Mouse (Mus musculus) MEL (cell line): ENCODE measurements around the gene Oprl1. TPM values are rescaled to one million over a fixed set of nuclear protein-coding genes. Genes with fewer than 3 reads are reported as not detected.

Source experiments
- DNase-seq: peaks from one replicate; pipeline ENCODE4 v3.0.0; 2011; ENCODE audit warnings: low read depth, low spot score
- H3K27ac ChIP-seq: 2 replicates; pipeline ENCODE4 v1.5.1; 2012; ENCODE audit warnings: low read depth, mild to moderate bottlenecking, control low read depth, low read length, moderate library complexity; ENCODE audit not compliant: control insufficient read depth
- H3K27me3 ChIP-seq, 2 experiments: fragments of 150-350 bp in 1 of 2; sonication (generic) in 1 of 2; 2 replicates each; pipeline ENCODE4 v1.6.1; 2012; ENCODE audit warnings: low read length in 2 of 2, mild to moderate bottlenecking in 2 of 2, improper control_type of control experiment in 1 of 2, moderate library complexity in 1 of 2; ENCODE audit not compliant: insufficient read depth in 2 of 2, control insufficient read depth in 1 of 2
- H3K36me3 ChIP-seq, 2 experiments: 2 replicates each; pipeline ENCODE4 v1.6.1; 2012 to 2014; ENCODE audit warnings: low read length in 2 of 2, improper control_type of control experiment in 1 of 2, inconsistent platforms in 1 of 2, mild to moderate bottlenecking in 1 of 2; ENCODE audit not compliant: insufficient read depth in 2 of 2, control insufficient read depth in 1 of 2
- H3K4me1 ChIP-seq, 2 experiments: fragments of 150-350 bp in 1 of 2; sonication (generic) in 1 of 2; 2 replicates each; pipeline ENCODE4 v1.6.1; 2012; ENCODE audit warnings: low read length in 2 of 2, improper control_type of control experiment in 1 of 2, mild to moderate bottlenecking in 1 of 2; ENCODE audit not compliant: insufficient read depth in 2 of 2, control insufficient read depth in 1 of 2
- H3K4me3 ChIP-seq, 2 experiments: fragments of 150-350 bp in 1 of 2; sonication (generic) in 1 of 2; 2 replicates each; pipeline ENCODE4 v1.5.1; 2012; ENCODE audit warnings: low read depth in 2 of 2, low read length in 2 of 2, mild to moderate bottlenecking in 2 of 2, moderate library complexity in 2 of 2, control low read depth in 1 of 2, improper control_type of control experiment in 1 of 2; ENCODE audit not compliant: control insufficient read depth in 1 of 2, insufficient read depth in 1 of 2
- H3K79me2 ChIP-seq: 2 replicates; pipeline ENCODE4 v1.6.1; 2012; ENCODE audit warnings: mild to moderate bottlenecking, low read length, moderate library complexity; ENCODE audit not compliant: control insufficient read depth, poor library complexity, insufficient read depth
- H3K9ac ChIP-seq: 2 replicates; pipeline ENCODE4 v1.6.1; 2012; ENCODE audit warnings: low read depth, mild to moderate bottlenecking, control low read depth, low read length, moderate library complexity; ENCODE audit not compliant: control insufficient read depth, poor library complexity, severe bottlenecking
- H3K9me3 ChIP-seq: fragments of 150-350 bp; sonication (generic); replicated peaks from 2 replicates; pipeline ENCODE4 v1.6.1; 2012; ENCODE audit warnings: mild to moderate bottlenecking, low read length, improper control_type of control experiment, moderate library complexity; ENCODE audit not compliant: insufficient read depth
- CHD1 ChIP-seq: IDR thresholded peaks from 2 replicates; pipeline ENCODE4 v1.6.1; 2012; ENCODE audit warnings: low read depth, mild to moderate bottlenecking, inconsistent platforms, low read length, improper control_type of control experiment
- CHD2 ChIP-seq: IDR thresholded peaks from 2 replicates; pipeline ENCODE4 v1.6.1; 2011; ENCODE audit warnings: low read length, improper control_type of control experiment
- CTCF ChIP-seq, 3 experiments: IDR thresholded peaks in 2 of 3; conservative IDR thresholded peaks in 1 of 3; 2 replicates each; pipeline ENCODE4 v1.5.1; 2011 to 2012; ENCODE audit warnings: low read length in 3 of 3, low read depth in 2 of 3, mild to moderate bottlenecking in 2 of 3, improper control_type of control experiment in 1 of 3, inconsistent platforms in 1 of 3, mixed read lengths in 1 of 3, moderate library complexity in 1 of 3; ENCODE audit not compliant: control insufficient read depth in 1 of 3, insufficient read depth in 1 of 3, poor library complexity in 1 of 3, severe bottlenecking in 1 of 3
- ELF1 ChIP-seq: IDR thresholded peaks from 2 replicates; pipeline ENCODE4 v1.6.1; 2014; ENCODE audit warnings: low read depth, mild to moderate bottlenecking, inconsistent platforms, low read length, improper control_type of control experiment, moderate library complexity
- EP300 ChIP-seq, 2 experiments: IDR thresholded peaks; 2 replicates each; pipeline ENCODE4 v1.6.1; 2011; ENCODE audit warnings: improper control_type of control experiment in 2 of 2, low read length in 2 of 2, low read depth in 1 of 2, mild to moderate bottlenecking in 1 of 2
- ETS1 ChIP-seq: IDR thresholded peaks from 2 replicates; pipeline ENCODE4 v1.6.1; 2012; ENCODE audit warnings: low read depth, mild to moderate bottlenecking, inconsistent platforms, low read length, improper control_type of control experiment, moderate library complexity
- GABPA ChIP-seq: IDR thresholded peaks from 2 replicates; pipeline ENCODE4 v1.6.1; 2012; ENCODE audit warnings: low read depth, mild to moderate bottlenecking, inconsistent platforms, low read length, improper control_type of control experiment, moderate library complexity
- JUND ChIP-seq: IDR thresholded peaks from 2 replicates; pipeline ENCODE4 v1.6.1; 2011; ENCODE audit warnings: low read depth, mild to moderate bottlenecking, improper control_type of control experiment, low read length
- KAT2A ChIP-seq: conservative IDR thresholded peaks from 2 replicates; pipeline ENCODE4 v1.6.1; 2012; ENCODE audit warnings: low read depth, low read length, improper control_type of control experiment, inconsistent platforms
- MEF2A ChIP-seq: IDR thresholded peaks from 2 replicates; pipeline ENCODE4 v1.6.1; 2014; ENCODE audit warnings: low read depth, mild to moderate bottlenecking, inconsistent platforms, low read length, improper control_type of control experiment; ENCODE audit not compliant: poor library complexity, insufficient replicate concordance, severe bottlenecking; ENCODE audit errors: extremely low read depth
- MYB ChIP-seq: IDR thresholded peaks from 2 replicates; pipeline ENCODE4 v1.6.1; 2011; ENCODE audit warnings: mild to moderate bottlenecking, low read depth, low read length, improper control_type of control experiment
- NRF1 ChIP-seq: IDR thresholded peaks from 2 replicates; pipeline ENCODE4 v1.6.1; 2014; ENCODE audit warnings: low read depth, mild to moderate bottlenecking, inconsistent platforms, low read length, improper control_type of control experiment, moderate library complexity; ENCODE audit not compliant: poor library complexity, insufficient read depth, severe bottlenecking
- POLR2A ChIP-seq, 2 experiments: IDR thresholded peaks; 2 replicates each; pipeline ENCODE4 v1.6.1; 2011 to 2012; ENCODE audit warnings: low read length in 2 of 2, mild to moderate bottlenecking in 2 of 2, control low read depth in 1 of 2, improper control_type of control experiment in 1 of 2, low read depth in 1 of 2, moderate library complexity in 1 of 2; ENCODE audit not compliant: control insufficient read depth in 1 of 2, insufficient read depth in 1 of 2, poor library complexity in 1 of 2
- POLR2AphosphoS2 ChIP-seq: IDR thresholded peaks from 2 replicates; pipeline ENCODE4 v1.6.1; 2011; ENCODE audit warnings: low read length, improper control_type of control experiment
- POLR2AphosphoS5 ChIP-seq: IDR thresholded peaks from 2 replicates; pipeline ENCODE4 v1.6.1; 2012; ENCODE audit warnings: low read depth, borderline replicate concordance, mild to moderate bottlenecking, inconsistent platforms, low read length, moderate library complexity, mixed read lengths
- RAD21 ChIP-seq: IDR thresholded peaks from 2 replicates; pipeline ENCODE4 v1.6.1; 2011; ENCODE audit warnings: mild to moderate bottlenecking, low read depth, low read length, improper control_type of control experiment
- RCOR1 ChIP-seq: IDR thresholded peaks from 2 replicates; pipeline ENCODE4 v1.6.1; 2012; ENCODE audit warnings: low read depth, mild to moderate bottlenecking, inconsistent platforms, low read length, improper control_type of control experiment
- SMC3 ChIP-seq: IDR thresholded peaks from 2 replicates; pipeline ENCODE4 v1.6.1; 2011; ENCODE audit warnings: low read depth, low read length, improper control_type of control experiment
- TBP ChIP-seq: IDR thresholded peaks from 2 replicates; pipeline ENCODE4 v1.8.0; 2011; ENCODE audit warnings: low read depth, low read length, improper control_type of control experiment
- TCF12 ChIP-seq: IDR thresholded peaks from 2 replicates; pipeline ENCODE4 v1.6.1; 2014; ENCODE audit warnings: low read depth, mild to moderate bottlenecking, inconsistent platforms, low read length, improper control_type of control experiment, moderate library complexity
- UBTF ChIP-seq: IDR thresholded peaks from 2 replicates; pipeline ENCODE4 v1.6.1; 2012; ENCODE audit warnings: low read depth, mild to moderate bottlenecking, inconsistent platforms, low read length, improper control_type of control experiment, moderate library complexity, borderline replicate concordance; ENCODE audit not compliant: insufficient read depth
- ZC3H11A ChIP-seq: IDR thresholded peaks from 2 replicates; pipeline ENCODE4 v1.6.1; 2012; ENCODE audit warnings: low read depth, mild to moderate bottlenecking, inconsistent platforms, low read length, improper control_type of control experiment
- ZKSCAN1 ChIP-seq: IDR thresholded peaks from 2 replicates; pipeline ENCODE4 v1.6.1; 2012; ENCODE audit warnings: low read depth, mild to moderate bottlenecking, inconsistent platforms, low read length, improper control_type of control experiment, moderate library complexity
- ZMIZ1 ChIP-seq: IDR thresholded peaks from 2 replicates; pipeline ENCODE4 v1.6.1; 2012; ENCODE audit warnings: low read depth, mild to moderate bottlenecking, inconsistent platforms, low read length, improper control_type of control experiment, moderate library complexity
- ZNF384 ChIP-seq: IDR thresholded peaks from 2 replicates; pipeline ENCODE4 v1.6.1; 2012; ENCODE audit warnings: low read depth, mild to moderate bottlenecking, inconsistent platforms, low read length, improper control_type of control experiment
- polyA plus RNA-seq, 2 experiments: library from polyadenylated mRNA; stranded (reverse) in 1 of 2; unstranded in 1 of 2; fragments of >175 nt in 1 of 2; fragments of >200 nt in 1 of 2; gene quantifications; 2 replicates each; pipeline versions ENCODE4 v1.2.1 to v1.2.4; 2012; ENCODE audit warnings: low replicate concordance in 2 of 2, low read depth in 1 of 2; ENCODE audit not compliant: insufficient read length in 2 of 2, insufficient read depth in 1 of 2, missing spikeins in 1 of 2
- total RNA-seq: library from RNA; depleted of rRNA; stranded (reverse); fragments of 300-350 nt; gene quantifications from 2 replicates; pipeline ENCODE4 v1.2.3, GENCODE M21; 2012

The Oprl1 gene
- total and polyA plus RNA-seq, 3 experiments, result 0.04 to 0.25 TPM; not detected in 1

DNA sequence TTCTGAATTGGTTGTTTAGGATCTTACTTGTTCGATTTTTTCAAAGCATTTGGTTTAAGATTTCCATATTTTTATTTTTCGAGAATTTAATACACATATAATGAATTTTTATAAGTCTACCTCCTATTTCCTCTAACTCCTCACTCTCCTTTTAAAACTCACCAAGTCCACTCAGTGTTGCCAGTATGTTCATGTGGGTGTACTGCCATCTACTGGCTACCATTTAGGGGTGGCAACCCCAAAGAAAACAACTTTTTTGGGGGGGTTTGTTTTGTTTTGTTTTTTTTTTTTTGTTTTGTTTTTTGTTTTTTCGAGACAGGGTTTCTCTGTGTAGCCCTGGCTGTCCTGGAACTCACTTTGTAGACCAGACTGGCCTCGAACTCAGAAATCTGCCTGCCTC, 8.1 kb upstream of the Oprl1 start:
- no peak overlapping the region for H3K4me3 ChIP-seq
- no peaks in the 10 kb centered on the region for H3K79me2 ChIP-seq
- no peak overlapping the region for H3K9ac ChIP-seq
- TF ChIP-seq ELF1 (0 out of 2 replicates have a peak, but pooled peaks have one; percentile 12), MEF2A (no peak), CTCF (IDR thresholded peaks at IDR 0.05 in 2 of 3, conservative IDR thresholded peaks at IDR 0.05 in 1 of 3; ENCODE audit: control insufficient read depth in 1 of 3, insufficient read depth in 1 of 3, low read depth in 2 of 3, low read length in 3 of 3, poor library complexity in 1 of 3, severe bottlenecking in 1 of 3) (peak; percentile 37 to 79 (median 66)), ZC3H11A (peak; percentile 85), RAD21 (peak; percentile 85), SMC3 (peak; percentile 81), UBTF (no peak), ZNF384 (peak; percentile 67), NRF1 (no peak)
- TF ChIP-seq, all 39 proteins: peak for 6
- no peak overlapping the region for H3K27ac ChIP-seq
- no peaks in the 10 kb centered on the region for H3K9me3 ChIP-seq
- peak; percentile 73 for DNase-seq
- H3K27me3 ChIP-seq, result no peaks in the 10 kb centered on the region; a peak in 1 of 4 replicates
- peaks cover 3% of the 10 kb centered on the region in 2 experiments; a peak in 2 of 4 replicates for H3K4me1 ChIP-seq
- peaks cover 0 to 7% of the 10 kb centered on the region in 2 experiments; a peak in 1 of 4 replicates for H3K36me3 ChIP-seq

DNA sequence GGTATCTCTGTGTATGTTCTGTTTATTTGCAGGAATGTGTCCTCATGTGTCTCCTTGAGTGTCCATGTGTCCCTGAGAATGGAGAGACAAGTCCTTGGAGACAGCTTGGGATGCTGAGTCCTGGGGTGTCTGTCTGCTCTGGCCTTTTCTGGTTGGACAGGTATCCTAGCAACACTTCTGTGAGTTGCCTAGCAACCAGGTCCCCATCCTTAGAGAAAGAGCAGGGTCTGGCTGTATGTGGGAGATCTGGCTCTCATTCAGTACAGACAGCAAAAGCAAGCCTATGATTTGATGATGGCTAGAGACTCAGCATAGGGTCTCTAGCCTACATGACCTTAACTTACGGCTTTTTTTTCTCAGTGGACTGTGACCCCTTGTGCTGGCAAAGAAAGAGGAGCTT, 1.1 kb upstream of the Oprl1 start:
- Histone ChIP-seq H3K9ac (no peak overlapping the region), H3K4me1 (peaks cover 2 to 10% of the 10 kb centered on the region in 2 experiments; a peak in 2 of 4 replicates), H3K4me3 (no peak overlapping the region), H3K9me3 (no peaks in the 10 kb centered on the region), H3K79me2 (no peaks in the 10 kb centered on the region), H3K27ac (no peak overlapping the region), H3K27me3 (no peaks in the 10 kb centered on the region), H3K36me3 (0 out of 4 replicates have a peak, but pooled peaks cover 0 to 2% of the 10 kb centered on the region in 2 experiments)
- no peak for TF ChIP-seq RCOR1
- no peak for TF ChIP-seq ZKSCAN1
- DNase-seq, result no peak

DNA sequence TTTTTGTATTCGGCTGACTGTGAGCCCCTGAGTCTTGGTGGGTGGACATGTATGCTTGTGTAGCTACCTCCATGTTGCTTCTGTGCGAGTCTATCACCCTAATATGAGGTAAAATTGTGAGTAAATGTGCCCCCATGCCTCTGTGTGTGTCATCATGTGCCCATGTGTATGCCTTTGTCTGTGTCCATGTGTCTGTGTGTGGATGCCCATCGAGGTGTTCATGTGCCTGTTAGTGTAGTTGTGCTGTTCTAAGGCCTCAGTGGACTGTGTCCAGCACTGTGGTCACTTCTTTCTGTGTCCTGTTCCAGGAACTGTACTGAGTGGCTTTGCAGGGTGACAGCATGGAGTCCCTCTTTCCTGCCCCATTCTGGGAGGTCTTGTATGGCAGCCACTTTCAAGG, 566 bp downstream of the Oprl1 start:
- H3K79me2 ChIP-seq, result no peaks in the 10 kb centered on the region
- H3K4me1 ChIP-seq, result peaks cover 2 to 10% of the 10 kb centered on the region in 2 experiments; a peak in 2 of 4 replicates
- H3K27me3 ChIP-seq, result no peaks in the 10 kb centered on the region
- no peaks in the 10 kb centered on the region for H3K9me3 ChIP-seq
- no peak overlapping the region for H3K9ac ChIP-seq
- no peak overlapping the region for H3K27ac ChIP-seq
- H3K36me3 ChIP-seq, result 0 out of 4 replicates have a peak, but pooled peaks cover 0 to 2% of the 10 kb centered on the region in 2 experiments
- H3K4me3 ChIP-seq, result no peak overlapping the region
- TF ChIP-seq ELF1 (no peak), MYB (no peak), POLR2A (IDR thresholded peaks at IDR 0.05; ENCODE audit: control insufficient read depth in 1 of 2, insufficient read depth in 1 of 2, low read depth in 1 of 2, low read length in 2 of 2, poor library complexity in 1 of 2) (no peak), ZC3H11A (no peak), TBP (no peak), KAT2A (no peak), GABPA (no peak), UBTF (no peak), ZNF384 (no peak), CHD2 (no peak), ZMIZ1 (no peak), POLR2AphosphoS5 (no peak), JUND (no peak), CHD1 (no peak), EP300 (IDR thresholded peaks at IDR 0.05; ENCODE audit: low read depth in 1 of 2, low read length in 2 of 2) (no peak), ETS1 (no peak), TCF12 (no peak), POLR2AphosphoS2 (no peak)
- TF ChIP-seq, all 39 proteins: peak for 0
- DNase-seq, result no peak
